Mouse (Mus musculus) neural tube, embryonic 15.5 days (tissue): Measurements from ENCODE around the gene Vapa. TPM values are rescaled to one million over a fixed set of nuclear protein-coding genes. Genes with fewer than 3 reads are reported as not detected.
"Not testable (repeated sequence)": the region's sequence is repeated elsewhere in the genome, so short reads cannot be mapped to it uniquely, and the experiment has no call there.

Experiments used
- ATAC-seq: fragments of 200-750 bp; cut with Nextera tagmentation; 2 replicates; pipeline ENCODE4 v1.8.0; 2017; ENCODE audit warnings: mild to moderate bottlenecking, moderate TSS enrichment, moderate library complexity; ENCODE audit not compliant: low FRiP score
- H3K27ac ChIP-seq: fragments of 300-500 bp; sonication (generic); replicated peaks from 2 replicates; pipeline ENCODE4 v1.5.1; 2015; ENCODE audit warnings: mild to moderate bottlenecking, inconsistent platforms
- H3K27me3 ChIP-seq: fragments of 300-500 bp; sonication (generic); replicated peaks from 2 replicates; pipeline ENCODE4 v1.6.1; 2015; ENCODE audit warnings: inconsistent platforms
- H3K36me3 ChIP-seq: fragments of 300-500 bp; sonication (generic); 2 replicates; pipeline ENCODE4 v1.6.1; 2015; ENCODE audit warnings: inconsistent platforms
- H3K4me1 ChIP-seq: fragments of 300-500 bp; sonication (generic); 2 replicates; pipeline ENCODE4 v1.6.1; 2015; ENCODE audit warnings: inconsistent platforms
- H3K4me2 ChIP-seq: fragments of 300-500 bp; sonication (generic); 2 replicates; pipeline ENCODE4 v1.6.1; 2015; ENCODE audit warnings: inconsistent platforms, mild to moderate bottlenecking, moderate library complexity
- H3K4me3 ChIP-seq: fragments of 300-500 bp; sonication (generic); replicated peaks from 2 replicates; pipeline ENCODE4 v1.5.1; 2015; ENCODE audit warnings: mild to moderate bottlenecking, inconsistent platforms
- H3K9ac ChIP-seq: fragments of 300-500 bp; sonication (generic); replicated peaks from 2 replicates; pipeline ENCODE4 v1.6.1; 2015; ENCODE audit warnings: mild to moderate bottlenecking, inconsistent platforms
- H3K9me3 ChIP-seq: fragments of 300-500 bp; sonication (generic); replicated peaks from 2 replicates; pipeline ENCODE4 v1.6.1; 2016; ENCODE audit warnings: inconsistent platforms
- WGBS: fragments of 180-500 bp; shearing (Covaris S2); methylation state at CpG from one replicate; pipeline ENCODE4 v1.1.7; 2015; ENCODE audit warnings: mixed read lengths; 5-methylcytosine and 5-hydroxymethylcytosine counted together
- polyA plus RNA-seq: library from polyadenylated mRNA; unstranded; fragments of >200 nt; fragmentation: Nextera tagmentation; extraction: Ambion mirVana; gene quantifications from 2 replicates; pipeline ENCODE4 v1.2.1, GENCODE M21; 2015

Gene Vapa
- polyA plus RNA-seq, 1 experiment from 2014 or later, result 299 TPM

DNA sequence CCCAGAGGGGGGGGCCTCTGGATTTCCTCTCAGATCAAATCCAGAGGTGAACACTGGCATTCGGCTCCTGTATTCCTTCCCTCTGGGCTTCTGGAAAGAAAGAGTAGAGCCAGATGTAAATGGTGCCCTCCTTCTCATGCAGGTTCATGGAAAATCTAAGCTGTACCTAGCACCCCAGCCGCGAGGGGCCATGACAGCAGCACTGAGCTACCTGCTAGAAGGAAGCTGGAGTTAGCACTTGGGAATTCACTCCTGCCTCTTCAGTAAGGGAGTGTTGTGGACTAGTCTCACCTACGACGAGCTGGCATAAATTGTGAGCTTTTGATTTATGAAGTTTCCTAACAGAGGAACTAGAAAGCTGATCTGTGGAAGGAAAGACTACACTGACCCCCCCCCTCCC is 30.2 kb upstream of the Vapa start:
- WGBS, result 81% methylated on average over 5 of the region's 5 CpGs
- H3K9ac ChIP-seq, result no peak overlapping the region
- no peak overlapping the region for H3K4me2 ChIP-seq
- H3K4me1 ChIP-seq, result peaks cover 16% of the 10 kb centered on the region
- no peaks in the 10 kb centered on the region for H3K27me3 ChIP-seq
- H3K4me3 ChIP-seq, result no peak overlapping the region
- H3K27ac ChIP-seq, result peak overlapping the region; percentile 68
- H3K9me3 ChIP-seq, result no peaks in the 10 kb centered on the region
- ATAC-seq, result no peak
- no peaks in the 10 kb centered on the region for H3K36me3 ChIP-seq

DNA sequence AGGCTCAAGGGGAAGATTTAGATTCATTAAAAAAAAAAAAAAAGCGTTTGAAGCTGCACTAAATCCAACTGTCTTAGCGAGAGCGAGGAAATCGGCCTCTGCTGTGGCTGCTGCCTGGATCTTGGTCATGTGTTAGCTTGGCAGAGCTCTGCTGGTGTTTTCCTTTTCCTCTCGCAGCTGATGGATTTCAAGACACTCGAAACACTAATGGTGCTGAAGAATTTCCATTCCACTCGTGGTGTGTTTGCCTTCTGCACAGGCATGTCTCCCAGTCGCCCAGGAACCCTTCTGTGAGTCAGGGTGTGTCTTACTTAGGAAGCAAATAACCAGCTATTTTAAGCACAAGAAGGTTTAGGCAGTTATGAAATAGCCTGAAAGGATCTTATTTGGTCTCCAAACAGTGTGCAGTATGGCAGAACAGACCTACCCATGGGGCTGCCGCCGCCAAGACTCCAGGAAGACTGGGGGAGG is 29.7 kb upstream of the Vapa start:
- H3K9ac ChIP-seq, result no peak overlapping the region
- H3K27me3 ChIP-seq, result no peaks in the 10 kb centered on the region
- 30% methylated on average over 10 of the region's 10 CpGs for WGBS
- peak overlapping the region; percentile 68 for H3K27ac ChIP-seq
- H3K36me3 ChIP-seq, result no peaks in the 10 kb centered on the region
- no peaks in the 10 kb centered on the region for H3K9me3 ChIP-seq
- H3K4me2 ChIP-seq, result peak overlapping the region; percentile 0; the same call in 1 of the 2 replicates
- ATAC-seq, result peak; percentile 76; the same call in 1 of the 2 replicates
- no peak overlapping the region for H3K4me3 ChIP-seq
- H3K4me1 ChIP-seq, result peaks cover 16% of the 10 kb centered on the region

DNA sequence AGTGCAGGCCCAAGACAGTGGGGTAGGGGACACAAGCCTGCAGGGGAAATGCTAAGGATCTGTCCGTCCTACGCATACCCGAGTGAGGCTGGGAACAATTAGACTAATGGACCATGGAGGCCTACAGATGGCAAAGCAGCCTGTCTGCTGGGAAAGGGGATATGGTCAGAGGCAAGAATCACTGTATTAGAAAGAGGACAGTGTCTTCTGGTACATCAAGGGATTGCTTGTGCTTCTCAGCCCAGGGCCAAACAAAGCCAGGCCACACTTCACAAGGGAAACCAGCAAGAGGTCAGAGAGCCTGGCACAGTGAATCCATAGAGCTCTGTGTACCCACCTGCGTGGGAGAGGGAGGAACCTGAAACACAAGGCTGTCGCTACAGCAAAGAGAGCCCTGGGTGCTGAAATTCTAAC is 29.2 kb upstream of the Vapa start:
- Histone ChIP-seq H3K9ac (no peak overlapping the region), H3K9me3 (no peaks in the 10 kb centered on the region), H3K27me3 (no peaks in the 10 kb centered on the region), H3K4me2 (peak overlapping the region; percentile 0; the same call in 1 of the 2 replicates), H3K36me3 (no peaks in the 10 kb centered on the region), H3K4me3 (no peak overlapping the region), H3K4me1 (peaks cover 16% of the 10 kb centered on the region), H3K27ac (peak overlapping the region; percentile 68)
- ATAC-seq, result peak; percentile 45; the same call in 1 of the 2 replicates
- WGBS, result 30% methylated on average over 5 of the region's 5 CpGs

DNA sequence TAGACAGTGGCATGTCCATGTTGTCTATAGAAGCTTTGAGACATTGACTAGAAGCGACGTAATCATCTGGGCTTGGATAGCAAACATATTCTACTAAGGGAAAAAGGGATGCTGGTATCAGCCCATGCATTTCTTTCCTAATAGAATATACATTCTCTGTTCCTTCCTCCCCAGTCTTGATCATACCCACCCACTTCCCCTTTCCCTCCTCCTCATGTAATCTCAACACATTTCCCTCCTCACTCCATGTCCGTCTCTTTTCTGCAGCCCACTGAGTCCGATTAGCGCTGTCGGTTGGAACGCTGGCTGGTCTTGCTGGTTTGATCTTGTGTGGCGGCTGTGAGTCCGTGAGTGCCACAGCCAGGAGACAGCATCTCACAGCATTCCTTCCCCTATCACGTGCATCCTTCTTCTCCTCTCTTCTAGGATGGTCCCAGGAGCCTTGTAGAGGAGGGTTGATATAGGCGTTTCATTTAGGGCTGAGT is 28.4 kb upstream of the Vapa start, which contains the start of gene Txndc2:
Gene Txndc2 (minus strand): TSS at position 435 of the 485 bp plus-strand sequence.
- Histone ChIP-seq H3K27me3 (no peaks in the 10 kb centered on the region), H3K4me2 (peak within 1 kb of the TSS; percentile 0; the same call in 1 of the 2 replicates), H3K9me3 (no peaks in the 10 kb centered on the region), H3K36me3 (no peaks in the 10 kb centered on the region), H3K27ac (peak within 1 kb of the TSS; percentile 68), H3K9ac (no peak within 1 kb of the TSS), H3K4me1 (peaks cover 16% of the 10 kb centered on the region), H3K4me3 (no peak within 1 kb of the TSS)
- 88% methylated on average over 11 of the region's 11 CpGs for WGBS
- no peak for ATAC-seq

DNA sequence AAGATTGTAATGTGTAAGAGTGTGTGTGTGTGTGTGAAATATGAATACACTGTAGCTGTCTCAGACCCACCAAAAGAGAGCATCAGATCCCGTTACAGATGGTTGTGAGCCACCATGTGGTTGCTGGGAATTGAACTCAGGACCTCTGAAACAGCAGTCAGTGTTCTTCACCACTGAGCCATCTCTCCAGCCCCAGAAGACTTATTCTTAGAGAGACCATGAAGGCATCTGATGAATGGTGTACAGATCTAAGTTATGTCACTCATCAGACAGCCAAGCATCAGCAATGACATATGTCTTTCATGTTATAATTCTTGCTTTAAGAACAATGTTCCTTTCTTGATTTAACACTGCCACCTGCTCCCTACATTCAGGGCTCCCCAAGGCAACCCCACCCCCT is 25.8 kb upstream of the Vapa start:
- no peaks in the 10 kb centered on the region for H3K36me3 ChIP-seq
- no peaks in the 10 kb centered on the region for H3K9me3 ChIP-seq
- H3K27ac ChIP-seq, result no peak overlapping the region
- ATAC-seq, result no peak
- no peak overlapping the region for H3K9ac ChIP-seq
- H3K4me1 ChIP-seq, result peaks cover 22% of the 10 kb centered on the region
- WGBS, result 89% methylated on average over 1 of the region's 1 CpGs
- H3K4me2 ChIP-seq, result no peak overlapping the region
- no peaks in the 10 kb centered on the region for H3K27me3 ChIP-seq
- no peak overlapping the region for H3K4me3 ChIP-seq

DNA sequence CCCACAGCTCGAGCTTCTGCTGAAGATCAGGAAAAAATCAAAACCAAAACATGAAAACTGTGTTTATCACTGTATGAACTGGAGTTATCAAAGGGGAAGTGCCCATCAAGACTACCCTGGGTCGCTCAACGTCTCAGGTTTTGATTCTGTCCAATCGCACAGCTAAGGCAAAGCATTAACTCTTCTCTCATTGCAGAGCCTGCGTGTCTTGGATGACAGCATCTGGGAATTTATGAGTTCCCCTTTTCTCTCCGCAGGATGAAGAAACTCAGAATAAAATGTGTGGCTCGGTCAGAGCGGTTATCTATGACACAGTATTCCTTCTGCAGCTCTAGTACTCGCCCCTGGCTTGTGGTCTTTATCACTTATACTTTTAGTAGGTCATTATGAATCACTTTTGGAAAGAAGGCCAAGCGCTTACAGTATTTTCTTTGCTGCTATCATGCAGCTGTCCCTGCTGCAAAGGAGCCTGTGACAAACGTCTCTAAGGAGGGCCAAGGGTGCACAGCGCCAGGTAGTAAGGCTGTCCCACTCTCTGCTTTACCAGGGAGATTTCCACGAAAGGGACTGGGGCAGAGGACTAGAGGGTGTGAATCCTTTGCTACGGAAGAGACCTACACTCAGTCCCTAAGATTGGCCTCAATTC is 22.5 kb upstream of the Vapa start:
- ATAC-seq, result no peak
- WGBS, result 73% methylated on average over 14 of the region's 14 CpGs
- H3K36me3 ChIP-seq, result no peaks in the 10 kb centered on the region

DNA sequence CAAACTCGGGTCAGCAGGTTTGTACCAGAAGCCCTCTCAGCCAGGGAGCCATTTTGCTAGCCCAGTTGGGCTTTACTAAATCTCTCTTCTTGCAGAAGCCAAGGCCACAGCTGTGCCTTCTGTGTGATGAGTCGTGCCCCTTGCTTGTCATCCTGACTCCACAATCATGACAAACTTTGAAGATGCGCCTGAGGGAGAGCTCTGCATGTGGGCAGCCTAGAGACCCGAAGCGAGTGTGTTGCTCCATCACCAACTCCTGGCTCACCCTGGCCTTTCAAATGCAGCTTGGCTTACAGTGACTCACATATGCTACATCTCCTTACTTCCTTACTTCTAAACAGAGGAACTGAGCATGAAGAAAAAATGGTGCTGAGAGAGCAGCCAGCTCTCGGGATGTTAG is 16.6 kb upstream of the Vapa start:
- no peaks in the 10 kb centered on the region for H3K27me3 ChIP-seq
- no peaks in the 10 kb centered on the region for H3K36me3 ChIP-seq
- ATAC-seq, result no peak
- no peaks in the 10 kb centered on the region for H3K9me3 ChIP-seq
- no peak overlapping the region for H3K4me3 ChIP-seq
- no peak overlapping the region for H3K27ac ChIP-seq
- H3K4me1 ChIP-seq, result no peaks in the 10 kb centered on the region
- H3K4me2 ChIP-seq, result no peak overlapping the region
- 90% methylated on average over 6 of the region's 6 CpGs for WGBS
- H3K9ac ChIP-seq, result no peak overlapping the region

More for the DNA sequence above, 22.5 kb upstream of the Vapa start:
- H3K4me1 ChIP-seq, result 0 out of 2 replicates have a peak, but pooled peaks cover 6% of the 10 kb centered on the region
- H3K27me3 ChIP-seq, result no peaks in the 10 kb centered on the region
- H3K9me3 ChIP-seq, result no peaks in the 10 kb centered on the region
- H3K4me2 ChIP-seq, result no peak overlapping the region
- no peak overlapping the region for H3K27ac ChIP-seq
- H3K4me3 ChIP-seq, result no peak overlapping the region
- H3K9ac ChIP-seq, result no peak overlapping the region

DNA sequence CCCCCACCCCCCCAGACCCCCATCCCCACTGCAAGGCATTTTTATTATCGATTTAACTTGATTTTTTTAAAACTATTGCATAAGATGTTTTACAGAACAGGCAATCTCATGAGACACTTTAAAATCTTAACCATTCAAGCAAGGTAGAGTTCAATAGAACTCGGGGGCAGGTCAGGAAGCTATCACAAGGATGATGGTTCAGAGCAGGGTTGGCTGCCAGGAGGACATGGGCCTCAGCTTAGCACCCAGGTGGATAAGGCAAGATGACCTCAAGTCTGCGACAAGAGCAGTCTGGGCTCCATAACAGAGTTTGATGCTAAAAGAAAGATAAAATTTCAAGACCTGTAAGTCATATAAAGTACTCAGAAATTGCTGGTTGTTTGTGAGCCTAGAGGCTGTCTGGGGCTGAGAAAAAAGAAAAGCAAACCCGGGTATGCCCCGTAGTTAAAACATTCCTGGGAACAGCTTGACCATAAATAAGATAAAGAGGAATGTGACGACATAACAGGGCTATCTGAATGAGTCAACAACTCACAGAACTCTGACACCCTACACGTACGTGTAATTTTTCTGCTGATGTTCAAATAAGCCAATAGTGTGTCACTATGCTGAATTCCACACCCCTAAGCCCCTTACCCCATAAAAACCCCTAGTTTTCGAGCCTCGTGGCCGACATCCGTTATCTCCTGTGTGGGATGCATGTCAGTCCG is 15.6 kb upstream of the Vapa start:
- ATAC-seq, result not testable (repeated sequence)

DNA sequence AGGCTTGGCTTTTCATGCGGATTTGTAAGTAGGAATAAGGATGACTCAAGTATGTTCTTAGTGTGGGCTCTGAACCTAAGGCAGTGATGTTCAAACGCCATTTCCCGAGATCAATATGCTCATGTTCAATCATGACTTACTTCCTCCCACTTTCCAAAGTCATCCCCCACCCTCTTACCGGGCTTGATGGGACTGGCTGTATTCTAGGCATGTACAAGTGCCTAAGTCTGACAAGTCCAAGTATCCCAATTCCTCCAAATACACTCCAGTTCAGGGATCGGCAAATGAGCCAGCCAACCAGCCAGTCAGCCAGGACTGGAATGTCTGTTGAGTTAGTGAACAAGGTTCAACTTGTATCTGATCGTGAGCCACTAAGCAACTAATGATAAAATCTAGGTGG is 12.9 kb upstream of the Vapa start:
- no peak for ATAC-seq
- Histone ChIP-seq H3K27ac (no peak overlapping the region), H3K9ac (no peak overlapping the region), H3K9me3 (no peaks in the 10 kb centered on the region), H3K4me1 (no peaks in the 10 kb centered on the region), H3K4me3 (no peak overlapping the region), H3K27me3 (no peaks in the 10 kb centered on the region), H3K4me2 (no peak overlapping the region), H3K36me3 (no peaks in the 10 kb centered on the region)
- 94% methylated on average over 6 of the region's 6 CpGs for WGBS

More for the DNA sequence above, 15.6 kb upstream of the Vapa start:
- not testable (repeated sequence) for H3K4me2 ChIP-seq, H3K27me3 ChIP-seq, H3K9me3 ChIP-seq, H3K4me1 ChIP-seq, H3K27ac ChIP-seq, H3K36me3 ChIP-seq, H3K9ac ChIP-seq, H3K4me3 ChIP-seq
- WGBS, result 84% methylated on average over 13 of the region's 13 CpGs

DNA sequence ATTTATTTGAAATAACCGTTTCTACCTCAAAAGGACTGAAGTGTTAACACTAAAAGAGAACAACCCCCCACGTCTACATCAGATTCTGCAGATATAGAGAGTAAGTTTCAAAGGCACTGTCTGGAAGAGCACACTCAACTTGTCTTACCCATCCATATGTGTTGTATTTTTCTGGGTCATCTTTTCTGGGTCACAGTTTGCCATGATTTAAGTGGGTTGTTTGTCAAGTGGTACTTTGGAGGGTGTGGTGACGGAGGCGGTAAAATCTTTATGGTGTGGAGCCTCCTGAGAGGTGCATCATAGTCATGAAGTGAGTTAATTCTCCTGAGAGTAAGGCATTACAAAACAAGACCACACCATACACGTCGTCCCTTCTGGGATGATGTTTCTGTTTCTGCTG is 12.2 kb upstream of the Vapa start:
- H3K27ac ChIP-seq, result no peak overlapping the region
- 90% methylated on average over 6 of the region's 6 CpGs for WGBS
- ATAC-seq, result no peak

DNA sequence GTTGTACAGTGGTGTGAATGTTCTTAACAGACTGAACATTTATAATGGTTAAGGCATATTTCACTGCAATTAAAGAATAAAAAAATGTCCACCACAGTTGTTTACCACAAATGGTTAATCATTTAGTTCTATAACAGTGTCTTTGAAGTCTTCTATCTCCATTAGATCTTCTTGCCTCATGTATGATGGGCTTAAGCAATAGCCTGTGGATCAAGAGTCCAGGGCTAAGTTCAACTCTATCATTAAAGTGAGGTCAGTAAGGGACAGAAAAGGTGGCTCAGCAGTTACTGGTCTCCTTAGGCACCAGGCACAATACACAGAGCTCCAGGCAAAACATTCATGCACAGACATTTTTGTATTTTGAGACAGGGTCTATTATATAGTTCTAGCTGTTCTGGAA is 9.8 kb upstream of the Vapa start:
- Histone ChIP-seq H3K9me3 (no peaks in the 10 kb centered on the region), H3K4me2 (no peak overlapping the region), H3K9ac (no peak overlapping the region), H3K4me3 (no peak overlapping the region), H3K4me1 (no peaks in the 10 kb centered on the region), H3K36me3 (no peaks in the 10 kb centered on the region), H3K27ac (no peak overlapping the region), H3K27me3 (no peaks in the 10 kb centered on the region)
- ATAC-seq, result no peak

More for the DNA sequence above, 12.2 kb upstream of the Vapa start:
- Histone ChIP-seq H3K36me3 (no peaks in the 10 kb centered on the region), H3K9me3 (no peaks in the 10 kb centered on the region), H3K9ac (no peak overlapping the region), H3K27me3 (no peaks in the 10 kb centered on the region), H3K4me3 (no peak overlapping the region), H3K4me1 (no peaks in the 10 kb centered on the region), H3K4me2 (no peak overlapping the region)

DNA sequence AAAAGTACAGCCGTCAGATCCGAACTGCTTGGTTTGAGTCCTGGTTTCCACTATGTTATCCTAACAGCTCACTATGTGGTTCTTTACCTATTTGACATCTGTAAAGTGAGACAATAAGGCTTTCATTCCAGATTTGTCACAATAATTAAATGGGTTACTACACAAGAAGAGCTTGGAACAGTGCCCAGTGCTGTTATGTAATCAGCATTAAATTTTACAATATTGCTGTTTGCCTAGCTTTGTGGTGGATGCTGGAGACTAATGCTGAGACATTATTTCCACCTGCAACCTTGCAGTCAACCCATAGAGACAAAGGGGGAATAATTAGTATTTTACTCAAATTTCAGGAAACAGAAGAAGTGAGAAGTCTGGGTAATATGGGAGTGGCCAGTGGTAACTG is 5.1 kb upstream of the Vapa start:
- H3K27me3 ChIP-seq, result no peaks in the 10 kb centered on the region
- H3K9me3 ChIP-seq, result no peaks in the 10 kb centered on the region
- 0 out of 2 replicates have a peak, but pooled peaks cover 3% of the 10 kb centered on the region for H3K4me1 ChIP-seq
- WGBS, result 60% methylated on average over 2 of the region's 2 CpGs
- no peak overlapping the region for H3K9ac ChIP-seq
- H3K4me2 ChIP-seq, result no peak overlapping the region
- ATAC-seq, result no peak
- H3K4me3 ChIP-seq, result no peak overlapping the region
- no peaks in the 10 kb centered on the region for H3K36me3 ChIP-seq
- H3K27ac ChIP-seq, result no peak overlapping the region
